Mouse (Mus musculus): ENCODE measurements around the gene Kcnj16.

The Kcnj16 gene

DNA sequence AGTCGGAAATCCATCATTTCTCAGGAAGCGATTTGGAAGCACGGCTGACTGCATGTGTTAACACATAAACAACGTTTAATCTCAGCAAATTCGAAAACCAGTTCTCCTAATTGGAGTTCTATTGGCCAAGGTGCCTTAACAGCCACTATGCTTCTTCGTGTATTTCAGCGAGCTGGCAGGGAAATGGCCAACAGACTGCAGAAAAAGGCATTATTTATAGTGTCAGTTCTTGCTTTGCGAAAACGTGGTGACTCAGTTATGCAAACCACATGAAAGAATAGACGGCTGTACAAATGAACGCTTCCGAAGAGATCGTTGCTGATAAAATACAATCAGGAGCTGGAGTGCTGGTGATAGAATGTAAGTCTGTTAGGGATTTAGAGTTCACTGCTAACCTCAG is 88.2 kb downstream of the Kcnj16 start:
- no peak for DNase-seq (ENCODE audit: low read depth, low spot score)

DNA sequence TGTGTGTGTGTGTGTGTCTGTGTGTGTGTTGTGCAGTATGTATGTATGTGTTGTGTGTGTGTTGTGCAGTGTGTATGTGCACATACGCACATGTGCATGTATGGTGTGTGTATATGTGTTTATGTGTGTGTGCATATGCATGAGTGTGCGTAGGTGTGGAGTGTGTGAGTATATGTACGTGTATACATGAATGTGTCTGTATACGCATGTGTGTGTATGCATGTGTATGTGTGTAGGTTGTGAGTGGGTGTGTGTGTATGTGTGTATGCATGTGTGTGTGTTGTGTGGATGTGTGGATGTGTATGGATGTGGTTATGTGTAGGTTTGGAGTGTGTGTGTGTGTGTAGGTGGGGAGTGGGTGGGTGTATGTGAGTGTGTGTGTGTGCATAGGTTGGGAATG is 89.6 kb downstream of the Kcnj16 start:
- DNase-seq (ENCODE audit: low read depth, low spot score) = no peak

DNA sequence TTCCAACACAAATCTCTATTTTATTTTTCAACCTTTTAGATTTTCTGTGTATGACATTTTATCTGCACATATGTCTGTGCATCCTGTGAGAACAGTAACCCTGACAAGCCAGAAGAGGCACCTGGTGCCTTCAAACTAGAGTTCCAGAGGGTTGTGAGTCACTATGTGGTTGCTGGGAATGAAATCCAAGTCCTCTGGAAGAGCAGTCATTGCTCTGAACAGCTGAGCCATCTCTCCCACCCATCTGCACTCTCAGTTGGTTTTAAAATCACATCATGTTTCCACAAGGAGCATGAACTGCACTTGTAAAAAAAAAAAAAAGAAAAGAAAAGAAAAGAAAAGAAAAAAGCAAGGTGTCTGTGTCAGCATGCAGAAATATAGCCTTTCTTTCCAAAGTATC is 91.6 kb downstream of the Kcnj16 start:
- no peak for DNase-seq (ENCODE audit: low read depth, low spot score)

DNA sequence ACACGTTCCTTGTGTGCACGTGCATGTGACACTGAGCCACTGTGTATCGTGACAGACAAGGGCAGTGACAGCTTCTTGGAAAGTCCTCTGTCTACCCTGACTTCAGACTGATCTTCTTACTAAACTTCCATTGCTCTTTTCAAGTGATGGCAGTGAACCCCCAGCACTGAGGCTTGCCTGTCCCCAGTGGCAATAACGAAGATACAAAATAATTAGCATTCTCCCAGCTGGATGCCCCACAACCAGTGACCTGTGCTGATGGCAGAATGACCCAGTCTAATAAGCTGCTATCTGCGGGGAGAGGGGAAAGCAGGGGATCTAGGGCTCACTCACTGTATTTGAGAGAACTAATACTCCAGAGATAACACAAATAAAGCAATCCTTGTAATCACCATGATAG is 92.4 kb downstream of the Kcnj16 start:
- DNase-seq (ENCODE audit: low read depth, low spot score) = no peak

DNA sequence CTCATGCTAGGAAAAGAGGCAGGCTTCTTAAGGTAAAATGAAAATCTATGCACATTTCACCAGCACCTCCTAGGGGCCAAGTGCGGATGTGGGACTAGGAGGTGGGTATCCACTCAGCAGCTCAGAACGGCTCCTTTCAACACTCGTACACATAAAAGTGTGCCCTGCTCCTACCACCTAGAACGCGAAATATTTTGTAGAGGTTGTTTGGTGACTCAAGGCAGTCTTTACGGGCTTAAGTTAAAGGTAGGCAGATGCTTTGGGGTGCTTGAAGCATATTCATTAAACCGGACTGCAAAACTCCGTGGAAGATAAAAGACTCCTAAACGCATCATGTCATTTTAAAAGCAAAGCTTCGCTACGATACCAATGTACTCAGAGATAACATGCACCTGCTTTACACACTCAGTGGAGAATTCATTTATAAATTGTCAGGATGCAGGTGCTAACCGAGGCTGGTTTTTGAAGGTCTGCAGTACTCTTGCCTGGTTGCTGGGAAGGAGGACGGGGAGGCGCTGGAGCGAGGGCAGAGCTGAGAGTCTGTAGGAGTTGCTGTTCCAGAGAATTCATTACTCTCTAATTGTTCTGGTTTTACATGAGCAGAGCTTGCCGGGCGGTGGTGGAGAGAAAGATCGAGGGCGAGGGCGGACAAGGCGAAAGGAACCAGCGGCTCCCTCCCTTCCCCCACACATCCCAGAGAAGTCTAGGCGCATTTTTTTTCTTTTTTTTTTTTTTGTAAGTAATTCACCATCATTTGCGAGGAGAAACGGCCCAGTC is 97.1 kb downstream of the Kcnj16 start:
- no peak for DNase-seq (ENCODE audit: low read depth, low spot score)

DNA sequence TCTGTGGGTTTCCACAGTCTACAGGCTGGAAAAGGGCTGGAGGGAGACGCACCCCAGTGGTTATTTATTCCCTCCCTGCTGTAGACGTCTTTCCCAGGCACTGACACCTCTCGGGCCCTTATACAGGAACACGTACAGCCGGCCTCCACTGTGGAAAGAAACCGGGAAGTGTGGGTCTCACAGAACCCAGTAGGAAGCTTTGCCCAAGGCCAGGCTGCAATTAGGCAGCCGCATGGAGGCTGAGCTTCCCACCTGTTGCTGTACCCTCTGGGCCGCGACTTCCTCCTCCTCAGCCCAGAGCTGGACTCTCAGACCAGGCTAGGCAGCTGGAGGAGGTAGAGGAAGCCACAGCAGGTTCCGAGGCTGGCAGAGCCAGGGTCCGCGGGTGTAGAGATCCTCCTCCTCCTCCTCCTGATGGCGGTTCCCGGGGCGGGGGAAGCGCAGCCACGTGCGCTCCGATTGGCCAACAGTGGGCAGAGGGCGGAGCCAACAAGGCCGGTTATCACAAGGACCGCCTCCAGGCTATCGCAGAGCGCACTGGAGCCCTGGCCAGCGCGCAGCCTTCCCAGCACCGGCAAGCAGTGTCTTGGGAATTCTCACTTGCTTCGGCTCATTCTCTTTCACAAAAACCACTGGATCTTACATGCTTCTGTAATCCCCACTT is 97.9 kb downstream of the Kcnj16 start, which contains the start of gene Kcnj2:
TSS of gene Kcnj2 (plus strand) at position 530 of the 664 bp plus-strand sequence.
- DNase-seq (ENCODE audit: low read depth, low spot score) = peak; percentile 79

DNA sequence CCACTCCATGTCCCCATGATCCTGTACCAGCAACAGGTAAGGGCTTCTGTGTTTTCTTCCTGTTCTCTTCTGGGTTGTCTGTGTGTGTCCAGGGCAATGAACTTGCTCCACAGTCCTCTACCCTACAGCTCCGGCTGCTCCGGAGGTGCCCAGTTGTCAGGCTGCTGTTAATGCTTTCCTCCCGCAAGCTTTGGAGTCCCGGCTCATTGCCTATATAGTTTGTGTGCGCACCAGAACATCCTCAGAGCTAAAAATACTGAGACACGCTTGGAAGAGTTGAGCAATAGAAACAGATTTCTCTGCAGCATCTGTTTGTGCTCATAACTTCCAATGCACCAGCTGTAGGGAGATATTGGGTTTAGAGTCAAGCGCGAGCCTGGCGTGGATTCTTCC is 98.5 kb downstream of the Kcnj16 start:
- no peak for DNase-seq (ENCODE audit: low read depth, low spot score)

DNA sequence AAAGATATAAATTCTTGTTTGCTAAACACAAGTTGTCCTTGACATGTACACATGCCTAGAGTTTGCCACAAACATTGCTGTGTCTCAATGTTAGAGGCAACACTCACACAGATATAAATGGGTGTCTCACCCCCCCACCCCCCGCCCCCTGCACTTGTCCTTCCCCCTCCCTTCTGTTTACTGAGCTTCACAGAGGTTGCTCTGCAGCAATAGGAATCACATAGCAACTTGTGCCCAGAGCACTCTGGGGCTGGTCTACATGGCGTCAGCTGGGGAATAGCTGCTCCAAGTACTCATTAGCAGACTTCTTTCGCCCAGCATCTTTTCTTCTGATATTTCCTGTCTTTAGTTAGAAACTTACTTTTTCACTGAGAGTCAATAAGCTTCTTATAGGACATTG is 100.0 kb downstream of the Kcnj16 start:
- DNase-seq (ENCODE audit: low read depth, low spot score) = no peak

DNA sequence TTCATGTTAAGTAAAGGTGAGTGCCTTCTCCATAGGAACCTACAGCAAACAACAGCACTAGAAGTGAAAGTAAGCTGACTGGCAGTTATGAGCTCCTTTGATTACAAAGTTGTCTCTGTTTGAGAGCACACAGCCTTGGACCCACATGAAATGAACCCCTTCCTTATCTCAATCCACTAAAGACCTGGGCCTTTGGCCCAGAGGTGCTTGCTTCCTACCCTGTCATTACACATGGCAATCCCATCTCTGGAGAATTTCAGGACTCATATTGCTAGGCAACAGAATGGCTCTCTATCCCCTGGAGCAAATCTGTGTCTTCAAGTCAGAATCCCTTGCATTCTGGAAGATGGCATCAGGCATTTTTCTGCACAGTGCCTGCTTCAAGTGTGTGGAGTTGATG is 102.6 kb downstream of the Kcnj16 start:
- no peak for DNase-seq (ENCODE audit: low read depth, low spot score)

DNA sequence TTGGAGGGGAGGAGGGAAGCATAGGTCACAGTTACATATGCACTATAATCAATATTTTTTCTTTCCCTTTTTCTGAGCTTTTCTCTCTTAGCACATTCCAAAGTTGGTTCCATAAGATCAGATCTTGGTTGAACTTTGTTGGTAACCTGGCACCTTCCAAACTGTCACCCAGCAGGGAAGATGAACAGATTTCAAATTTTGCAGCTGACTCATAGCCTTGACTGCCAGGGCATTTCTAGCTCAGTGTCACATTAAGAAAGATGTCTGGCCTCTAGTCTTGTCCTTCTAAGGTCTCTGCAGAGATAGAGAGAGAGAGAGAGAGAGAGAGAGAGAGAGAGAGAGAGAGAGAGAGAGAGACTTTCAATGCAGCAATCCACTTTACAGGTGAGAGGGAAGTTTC is 106.3 kb downstream of the Kcnj16 start:
- no peak for DNase-seq (ENCODE audit: low read depth, low spot score)

Data from retina, postnatal 7 days (tissue).